Mouse (Mus musculus): ENCODE measurements at regions not wholly inside any gene's neighbourhood (a gene's known extent, or its start where the extent isn't known, plus 50 kb on each side); places are given as distances from the start of the nearest gene placed in this dataset. TPM values are rescaled to one million over a fixed set of nuclear protein-coding genes. Genes with fewer than 3 reads are reported as not detected.

- TF ChIP-seq EP300 (IDR thresholded peaks at IDR 0.05; ENCODE audit: low read depth), result no peak
- Histone ChIP-seq H3K4me1 (replicated peaks; ENCODE audit: control insufficient read depth in 2 of 2, insufficient read depth in 2 of 2, low read length in 1 of 2) (no peaks in the 10 kb centered on the region), H3K4me3 (ENCODE audit: insufficient read depth in 1 of 2, low read depth in 2 of 2, low read length in 2 of 2) (no peak overlapping the region), H3K9ac (replicated peaks) (no peak overlapping the region), H3K27ac (no peak overlapping the region), H3K27me3 (ENCODE audit: control insufficient read depth, insufficient read depth, low read length) (no peaks in the 10 kb centered on the region), H3K4me2 (ENCODE audit: low read depth) (no peak overlapping the region), H3K36me3 (replicated peaks; ENCODE audit: control insufficient read depth, insufficient read depth, low read depth) (no peaks in the 10 kb centered on the region), H3K9me3 (ENCODE audit: control insufficient read depth, low read length) (no peaks in the 10 kb centered on the region)
- DNase-seq (ENCODE audit: low read depth in 3 of 3, low spot score in 3 of 3), result no peak
- no peak for ATAC-seq (ENCODE audit: insufficient read depth)
- 65% methylated on average over 3 of the region's 3 CpGs for WGBS (ENCODE audit: insufficient replicate concordance)
Measured at GRCm38 (mm10) chr4:103552476-103552875, 66.7 kb upstream of the Dab1 start.

DNA sequence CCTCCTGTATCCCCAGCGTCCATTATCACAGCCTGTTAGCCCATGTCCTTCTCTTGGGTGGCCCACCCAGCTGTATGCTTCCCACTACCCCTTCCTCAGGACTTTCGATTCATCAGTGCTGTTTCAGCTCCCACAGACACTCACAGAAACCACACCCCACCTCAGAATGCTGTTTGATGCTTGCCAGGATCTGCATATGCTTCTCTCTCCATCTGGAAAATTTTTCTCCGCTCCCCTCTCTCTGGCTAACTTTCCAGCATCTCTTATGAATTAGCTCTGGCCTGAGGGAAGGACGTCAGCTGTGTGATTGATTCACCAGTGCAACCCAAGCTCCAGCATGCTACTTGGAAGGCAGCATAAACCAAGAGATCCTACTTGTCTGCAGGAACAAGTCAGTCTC is 66.0 kb upstream of the Dab1 start:
- no peaks in the 10 kb centered on the region for H3K27me3 ChIP-seq (ENCODE audit: control insufficient read depth, insufficient read depth, low read length)
- no peaks in the 10 kb centered on the region for H3K36me3 ChIP-seq (replicated peaks; ENCODE audit: control insufficient read depth, insufficient read depth, low read depth)
- no peak overlapping the region for H3K9ac ChIP-seq (replicated peaks)
- DNase-seq (ENCODE audit: low read depth in 3 of 3, low spot score in 3 of 3), result no peak
- H3K27ac ChIP-seq, result no peak overlapping the region
- H3K9me3 ChIP-seq (ENCODE audit: control insufficient read depth, low read length), result no peaks in the 10 kb centered on the region
- no peak overlapping the region for H3K4me3 ChIP-seq (ENCODE audit: insufficient read depth in 1 of 2, low read depth in 2 of 2, low read length in 2 of 2)
- no peaks in the 10 kb centered on the region for H3K4me1 ChIP-seq (replicated peaks; ENCODE audit: control insufficient read depth in 2 of 2, insufficient read depth in 2 of 2, low read length in 1 of 2)
- no peak for TF ChIP-seq CTCF (IDR thresholded peaks at IDR 0.05; ENCODE audit: low read depth)
- TF ChIP-seq EP300 (IDR thresholded peaks at IDR 0.05; ENCODE audit: low read depth), result no peak
- 45% methylated on average over 4 of the region's 4 CpGs for WGBS (ENCODE audit: insufficient replicate concordance)
- no peak overlapping the region for H3K4me2 ChIP-seq (ENCODE audit: low read depth)
- no peak for ATAC-seq (ENCODE audit: insufficient read depth)

DNA sequence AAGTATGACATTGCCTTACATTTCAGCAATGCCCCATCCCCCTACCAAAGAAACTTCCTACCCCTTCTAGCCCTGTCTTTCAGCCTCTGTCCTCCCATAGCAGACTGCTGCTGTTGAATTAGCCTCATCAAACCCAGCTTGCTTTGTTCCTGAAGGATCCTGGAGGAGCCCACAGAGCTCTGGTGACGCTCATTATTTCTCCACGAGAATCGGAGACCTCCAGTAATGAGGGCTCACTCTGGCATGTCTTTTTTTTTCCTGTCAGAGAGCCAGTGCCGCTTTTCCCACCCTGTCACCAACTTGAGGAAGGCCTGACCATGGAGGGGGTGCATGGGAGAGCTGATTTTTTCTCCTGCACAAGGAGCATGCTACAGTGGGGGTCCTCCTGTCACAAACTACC is 64.6 kb upstream of the Dab1 start:
- no peak for ATAC-seq (ENCODE audit: insufficient read depth)
- Histone ChIP-seq H3K4me1 (replicated peaks; ENCODE audit: control insufficient read depth in 2 of 2, insufficient read depth in 2 of 2, low read length in 1 of 2) (no peaks in the 10 kb centered on the region), H3K9ac (replicated peaks) (no peak overlapping the region), H3K36me3 (replicated peaks; ENCODE audit: control insufficient read depth, insufficient read depth, low read depth) (no peaks in the 10 kb centered on the region), H3K4me3 (ENCODE audit: insufficient read depth in 1 of 2, low read depth in 2 of 2, low read length in 2 of 2) (no peak overlapping the region), H3K27ac (no peak overlapping the region), H3K4me2 (ENCODE audit: low read depth) (no peak overlapping the region), H3K9me3 (ENCODE audit: control insufficient read depth, low read length) (no peaks in the 10 kb centered on the region), H3K27me3 (ENCODE audit: control insufficient read depth, insufficient read depth, low read length) (no peaks in the 10 kb centered on the region)
- DNase-seq (ENCODE audit: low read depth in 3 of 3, low spot score in 3 of 3), result no peak
- WGBS (ENCODE audit: insufficient replicate concordance), result 49% methylated on average over 4 of the region's 4 CpGs
- TF ChIP-seq CTCF (IDR thresholded peaks at IDR 0.05; ENCODE audit: low read depth) (no peak), EP300 (IDR thresholded peaks at IDR 0.05; ENCODE audit: low read depth) (no peak)

Small RNA genes in the stretch of these regions (microRNA-seq; reads per million reads assigned to microRNA genes)
- not detected for gene Gm23064
